Mouse (Mus musculus): ENCODE data around the gene Bfar.

- TF ChIP-seq CTCF (IDR thresholded peaks at IDR 0.05; ENCODE audit: low read depth, low read length), result no peak
- no peak for TF ChIP-seq POLR2A (IDR thresholded peaks at IDR 0.05; ENCODE audit: insufficient read depth, low read length)
Measured at GRCm38 (mm10) chr16:13722937-13723336, 51.3 kb downstream of the Bfar start.
